ENCODE assay signal across 9 mouse cellular contexts in genomic region chr3:59208650-59209548, GRCm38 (mm10). TPM values are rescaled to one million over a fixed set of nuclear protein-coding genes. Genes with fewer than 3 reads are reported as not detected.
DNase-seq lines count a peak whose midpoint lies in the region; ATAC-seq and TF ChIP-seq lines count a peak whose summit lies in the region.
"Had no signal": no experiment of that assay in that cellular context is flagged by ENCODE, and none has a peak within 500 bp of the region (broad histone marks: within the 10 kb centered on the region; RNA-seq: fewer than 3 reads in every experiment).

No protein-coding gene starts in this region.

- no peak overlapping the region for H3K4me2 ChIP-seq in kidney, embryonic 14.5 days (replicated peaks; ENCODE audit: low read depth, low read length)
- H3K4me2 ChIP-seq in liver, postnatal 0 days (ENCODE audit: low read depth, low read length): peak overlapping the region; percentile 30; the same call in 1 of the 2 replicates

- 0 out of 2 replicates have a peak, but pooled peaks cover 3% of the 10 kb centered on the region for H3K4me1 ChIP-seq in kidney, embryonic 14.5 days (ENCODE audit: control insufficient read depth, insufficient read depth, low read length)
- H3K4me1 ChIP-seq in ES-Bruce4 (ENCODE audit: control insufficient read depth, insufficient read depth, low read length): no peaks in the 10 kb centered on the region
- H3K4me1 ChIP-seq in liver, postnatal 0 days (ENCODE audit: insufficient read depth): peaks cover 12% of the 10 kb centered on the region

- no peak for DNase-seq in kidney, postnatal 10 days
- DNase-seq in cerebellum, adult 11 months: peak; percentile 20
- DNase-seq in forelimb bud, embryonic 11.5 days (ENCODE audit: low read depth, low spot score): peak; percentile 86
- no peak for DNase-seq in liver, postnatal 0 days
- DNase-seq in retina, embryonic 14.5 days (ENCODE audit: low spot score): peak; percentile 89
- DNase-seq in adrenal gland, postnatal 25 days: no peak

- no peaks in the 10 kb centered on the region for H3K27me3 ChIP-seq in kidney, embryonic 14.5 days (ENCODE audit: control insufficient read depth, insufficient read depth, low read length)
- H3K27me3 ChIP-seq in ES-Bruce4 (ENCODE audit: control insufficient read depth, insufficient read depth, low read length, poor library complexity, severe bottlenecking): no peaks in the 10 kb centered on the region
- no peaks in the 10 kb centered on the region for H3K27me3 ChIP-seq in liver, postnatal 0 days (ENCODE audit: insufficient read depth, low read length)

- no peak overlapping the region for H3K4me3 ChIP-seq in kidney, embryonic 14.5 days (ENCODE audit: low read length)
- no peak overlapping the region for H3K4me3 ChIP-seq in ES-Bruce4 (ENCODE audit: low read depth, low read length)
- H3K4me3 ChIP-seq in liver, postnatal 0 days (ENCODE audit: low read depth, low read length): no peak overlapping the region
- H3K4me3 ChIP-seq: erythroblast, embryonic 14.5 days had no signal

- H3K36me3 ChIP-seq in kidney, embryonic 14.5 days (ENCODE audit: control insufficient read depth, insufficient read depth, low read length): no peaks in the 10 kb centered on the region
- H3K36me3 ChIP-seq in ES-Bruce4 (ENCODE audit: control insufficient read depth, insufficient read depth, low read length, poor library complexity, severe bottlenecking): no peaks in the 10 kb centered on the region
- no peaks in the 10 kb centered on the region for H3K36me3 ChIP-seq in liver, postnatal 0 days (replicated peaks; ENCODE audit: insufficient read depth, low read length)

- 0 out of 2 replicates have a peak, but pooled peaks have one; percentile 49 for ATAC-seq in kidney, embryonic 14.5 days (ENCODE audit: low FRiP score, low TSS enrichment)
- ATAC-seq in liver, postnatal 0 days: peak; percentile 34; the same call in 1 of the 2 replicates

- no peak overlapping the region for H3K9ac ChIP-seq in kidney, embryonic 14.5 days (ENCODE audit: low read depth, low read length)
- H3K9ac ChIP-seq in ES-Bruce4 (ENCODE audit: low read depth, poor library complexity, severe bottlenecking): no peak overlapping the region
- H3K9ac ChIP-seq in liver, postnatal 0 days (replicated peaks): no peak overlapping the region

- WGBS in kidney, embryonic 14.5 days: 70% methylated on average over 4 of the region's 4 CpGs
- 52% methylated on average over 4 of the region's 4 CpGs for WGBS in liver, postnatal 0 days (ENCODE audit: insufficient replicate concordance)

- TF ChIP-seq CTCF in ES-Bruce4 (IDR thresholded peaks at IDR 0.05; ENCODE audit: low read depth, low read length): peak; percentile 21
- peak; percentile 86 for TF ChIP-seq CTCF in liver, postnatal 0 days (IDR thresholded peaks at IDR 0.05; ENCODE audit: low read depth)

- H3K27ac ChIP-seq in kidney, embryonic 14.5 days (ENCODE audit: low read depth, low read length): no peak overlapping the region
- no peak overlapping the region for H3K27ac ChIP-seq in ES-Bruce4 (ENCODE audit: insufficient read depth, low read length)
- H3K27ac ChIP-seq in liver, postnatal 0 days (ENCODE audit: low read depth): no peak overlapping the region

- H3K9me3 ChIP-seq in kidney, embryonic 14.5 days (ENCODE audit: control insufficient read depth, low read length): no peaks in the 10 kb centered on the region
- no peaks in the 10 kb centered on the region for H3K9me3 ChIP-seq in ES-Bruce4 (replicated peaks; ENCODE audit: control insufficient read depth, insufficient read depth, low read length, poor library complexity, severe bottlenecking)
- no peaks in the 10 kb centered on the region for H3K9me3 ChIP-seq in liver, postnatal 0 days (ENCODE audit: low read length)

- no peak for TF ChIP-seq POLR2A in ES-Bruce4 (IDR thresholded peaks at IDR 0.05; ENCODE audit: insufficient read depth, low read length)

- TF ChIP-seq EP300 in ES-Bruce4 (IDR thresholded peaks at IDR 0.05; ENCODE audit: insufficient read depth, low read depth, low read length): no peak
- TF ChIP-seq EP300 in liver, postnatal 0 days (IDR thresholded peaks at IDR 0.05; ENCODE audit: low read depth): no peak

RNA-seq across cellular contexts. Expression of gene P2ry13, which starts 1.8 kb away (rescaled TPM):
- 0.14 and 0.62 TPM in 2 replicates for polyA plus RNA-seq in kidney, embryonic 14.5 days (2014; fragmentation: Nextera tagmentation; extraction: Ambion mirVana)
- polyA plus RNA-seq in ES-Bruce4 (2011; ENCODE audit: insufficient read depth, insufficient read length, low read depth, missing spikeins): not detected in 2 replicates
- 4.4 and 4.6 TPM in 2 replicates for polyA plus RNA-seq in liver, postnatal 0 days (2015; fragmentation: Nextera tagmentation; extraction: Ambion mirVana)
- 0.48 and 1.1 TPM in 2 replicates for total RNA-seq in adrenal gland, postnatal 25 days (2021)
- polyA plus RNA-seq: erythroblast, embryonic 14.5 days had no signal

RNA-seq across cellular contexts. Expression of gene Gpr87, which starts 14.0 kb away (rescaled TPM):
- polyA plus RNA-seq in kidney, embryonic 14.5 days (2014; fragmentation: Nextera tagmentation; extraction: Ambion mirVana): 0.34 TPM in 1 of 2 replicates, not detected in the other
- polyA plus RNA-seq in ES-Bruce4 (2011; ENCODE audit: insufficient read depth, insufficient read length, low read depth, missing spikeins): not detected in 2 replicates
- not detected in 2 replicates for polyA plus RNA-seq in liver, postnatal 0 days (2015; fragmentation: Nextera tagmentation; extraction: Ambion mirVana)
- not detected in 2 replicates for total RNA-seq in adrenal gland, postnatal 25 days (2021)
- polyA plus RNA-seq: erythroblast, embryonic 14.5 days had no signal

RNA-seq across cellular contexts. Expression of gene P2ry12, which starts 53.8 kb away (rescaled TPM):
- polyA plus RNA-seq in kidney, embryonic 14.5 days (2014; fragmentation: Nextera tagmentation; extraction: Ambion mirVana): 1.2 and 1.8 TPM in 2 replicates
- polyA plus RNA-seq in ES-Bruce4 (2011; ENCODE audit: insufficient read depth, insufficient read length, low read depth, missing spikeins): not detected in 2 replicates
- polyA plus RNA-seq in liver, postnatal 0 days (2015; fragmentation: Nextera tagmentation; extraction: Ambion mirVana): 3.0 and 3.3 TPM in 2 replicates
- 1.4 and 3.2 TPM in 2 replicates for total RNA-seq in adrenal gland, postnatal 25 days (2021)
- polyA plus RNA-seq: erythroblast, embryonic 14.5 days had no signal

RNA-seq across cellular contexts. Expression of gene P2ry14, which starts 55.5 kb away (rescaled TPM):
- 1.8 and 2.3 TPM in 2 replicates for polyA plus RNA-seq in kidney, embryonic 14.5 days (2014; fragmentation: Nextera tagmentation; extraction: Ambion mirVana)
- polyA plus RNA-seq in ES-Bruce4 (2011; ENCODE audit: insufficient read depth, insufficient read length, low read depth, missing spikeins): 0.70 and 0.81 TPM in 2 replicates
- polyA plus RNA-seq in liver, postnatal 0 days (2015; fragmentation: Nextera tagmentation; extraction: Ambion mirVana): 7.3 and 9.4 TPM in 2 replicates
- 6.8 and 15.7 TPM in 2 replicates for total RNA-seq in adrenal gland, postnatal 25 days (2021)
- polyA plus RNA-seq: erythroblast, embryonic 14.5 days had no signal

Comparison
In these comparisons a context has a peak if more than half of its experiments do, and no peak if none do; other contexts are left out.
1. DNase-seq: peak in cerebellum, adult 11 months (single experiment), forelimb bud, embryonic 11.5 days (single experiment) and retina, embryonic 14.5 days (single experiment); none in kidney, postnatal 10 days (single experiment), liver, postnatal 0 days (single experiment) and adrenal gland, postnatal 25 days (single experiment).